ENCODE assay signal across 8 mouse cellular contexts in genomic region chr11:59483212-59483611, GRCm38 (mm10). TPM values are rescaled to one million over a fixed set of nuclear protein-coding genes. Genes with fewer than 3 reads are reported as not detected.
DNase-seq lines count a peak whose midpoint lies in the region; ATAC-seq and TF ChIP-seq lines count a peak whose summit lies in the region.

No protein-coding gene starts in this region.

- H3K27me3 ChIP-seq in heart, adult 2 months (ENCODE audit: control insufficient read depth, insufficient read depth, low read length) = no peaks in the 10 kb centered on the region
- no peaks in the 10 kb centered on the region for H3K27me3 ChIP-seq in heart, embryonic 12.5 days (replicated peaks)
- no peaks in the 10 kb centered on the region for H3K27me3 ChIP-seq in kidney, postnatal 0 days (ENCODE audit: insufficient read depth, low read length)

- no peak overlapping the region for H3K4me3 ChIP-seq in heart, adult 2 months
- H3K4me3 ChIP-seq in heart, embryonic 12.5 days = no peak overlapping the region
- H3K4me3 ChIP-seq in kidney, postnatal 0 days (replicated peaks; ENCODE audit: low read depth, low read length) = no peak overlapping the region

- TF ChIP-seq CTCF in heart, adult 2 months (IDR thresholded peaks at IDR 0.05) = peak; percentile 78
- TF ChIP-seq CTCF in kidney, postnatal 0 days (IDR thresholded peaks at IDR 0.05; ENCODE audit: low read depth) = peak; percentile 79

- H3K4me2 ChIP-seq in heart, embryonic 12.5 days = no peak overlapping the region
- no peak overlapping the region for H3K4me2 ChIP-seq in kidney, postnatal 0 days (ENCODE audit: low read length)

- no peak overlapping the region for H3K27ac ChIP-seq in heart, adult 2 months
- no peak overlapping the region for H3K27ac ChIP-seq in heart, embryonic 12.5 days (ENCODE audit: poor library complexity, severe bottlenecking)
- no peak overlapping the region for H3K27ac ChIP-seq in kidney, postnatal 0 days

- no peaks in the 10 kb centered on the region for H3K36me3 ChIP-seq in heart, adult 2 months (ENCODE audit: control insufficient read depth, insufficient read depth, low read length)
- peaks cover 32% of the 10 kb centered on the region for H3K36me3 ChIP-seq in heart, embryonic 12.5 days
- H3K36me3 ChIP-seq in kidney, postnatal 0 days (ENCODE audit: insufficient read depth, low read length) = peaks cover 23% of the 10 kb centered on the region

- H3K4me1 ChIP-seq in heart, adult 2 months (ENCODE audit: control insufficient read depth, insufficient read depth, low read length) = no peaks in the 10 kb centered on the region
- H3K4me1 ChIP-seq in heart, embryonic 12.5 days (replicated peaks) = no peaks in the 10 kb centered on the region
- no peaks in the 10 kb centered on the region for H3K4me1 ChIP-seq in kidney, postnatal 0 days (replicated peaks; ENCODE audit: insufficient read depth, low read length)

- peak in 1 of 2 experiments; percentile 36 for DNase-seq in heart, adult 2 months
- peak; percentile 66 for DNase-seq in testis, postnatal 10 days (ENCODE audit: low spot score)
- DNase-seq in testis, postnatal 14 days (ENCODE audit: low spot score) = no peak
- peak; percentile 52 for DNase-seq in c-Kit-positive CD71-positive TER-119-positive erythroid progenitor cells, embryonic 14.5 days (ENCODE audit: low spot score)
- DNase-seq in kidney, postnatal 0 days (ENCODE audit: low spot score) = peak; percentile 90
- no peak for DNase-seq in gastrocnemius, postnatal 25 days

- no peaks in the 10 kb centered on the region for H3K79me2 ChIP-seq in heart, adult 2 months (replicated peaks; ENCODE audit: control insufficient read depth, insufficient read depth, low read length)

- 4% methylated on average over 2 of the region's 2 CpGs for WGBS in heart, adult 2 months
- WGBS in heart, embryonic 12.5 days = 7% methylated on average over 2 of the region's 2 CpGs
- 3% methylated on average over 2 of the region's 2 CpGs for WGBS in kidney, postnatal 0 days

- intact Hi-C loops in heart, adult 2 months (cut with DNase I) = loop anchor here (1.0 to 5.0 kb wide), 3 partner anchors 175 to 246 kb away; no protein-coding TSS in a partner anchor

- no peak for TF ChIP-seq POLR2A in heart, adult 2 months (IDR thresholded peaks at IDR 0.05; ENCODE audit: insufficient read depth, low read depth, low read length)

- H3K9me3 ChIP-seq in heart, embryonic 12.5 days (replicated peaks) = no peaks in the 10 kb centered on the region
- H3K9me3 ChIP-seq in kidney, postnatal 0 days (replicated peaks; ENCODE audit: low read length) = no peaks in the 10 kb centered on the region

- no peak for TF ChIP-seq EP300 in heart, adult 2 months (IDR thresholded peaks at IDR 0.05; ENCODE audit: insufficient read depth, low read depth, low read length)

- no peak for ATAC-seq in heart, embryonic 12.5 days (ENCODE audit: insufficient number of reproducible peaks, low FRiP score)
- ATAC-seq in kidney, postnatal 0 days (replicated peaks; ENCODE audit: low FRiP score, low read depth) = no peak
- 0 out of 2 replicates have a peak, but pooled peaks have one; percentile 40 for ATAC-seq in megakaryocyte, adult 5-6 weeks (ENCODE audit: poor library complexity, severe bottlenecking)

- H3K9ac ChIP-seq in heart, adult 2 months (ENCODE audit: low read depth, low read length) = no peak overlapping the region
- no peak overlapping the region for H3K9ac ChIP-seq in heart, embryonic 12.5 days
- H3K9ac ChIP-seq in kidney, postnatal 0 days (ENCODE audit: low read depth, low read length) = no peak overlapping the region

RNA-seq across cellular contexts. Expression of gene Zfp867, which starts 10.9 kb away (rescaled TPM):
- 1 to 10 TPM; 3.0 to 4.7 TPM for total RNA-seq in heart, adult 2 months (2021)
- polyA plus RNA-seq in heart, adult 2 months (2012; rRNA removed) = 1.00 and 2.1 TPM in 2 replicates
- polyA plus RNA-seq in heart, embryonic 12.5 days (2016; fragmentation: Nextera tagmentation; extraction: Ambion mirVana) = 5.2 and 6.2 TPM in 2 replicates
- 7.5 and 7.6 TPM in 2 replicates for polyA plus RNA-seq in kidney, postnatal 0 days (2015; fragmentation: Nextera tagmentation; extraction: Ambion mirVana)
- total RNA-seq in megakaryocyte, adult 5-6 weeks (2015) = 0.40 and 1.2 TPM in 2 replicates
- 0.59 and 0.77 TPM in 2 replicates for total RNA-seq in megakaryocyte, adult 5-6 weeks (2017)
- total RNA-seq in gastrocnemius, postnatal 25 days (2021) = 1 to 10 TPM; 2.3 to 2.6 TPM

RNA-seq across cellular contexts. Expression of gene Snap47, which starts 32.2 kb away (rescaled TPM):
- total RNA-seq in heart, adult 2 months (2021) = 10 to 100 TPM; 37.7 to 42.2 TPM
- polyA plus RNA-seq in heart, adult 2 months (2012; rRNA removed) = 49.4 and 85.7 TPM in 2 replicates
- polyA plus RNA-seq in heart, embryonic 12.5 days (2016; fragmentation: Nextera tagmentation; extraction: Ambion mirVana) = 107 and 108 TPM in 2 replicates
- 90.6 and 98.3 TPM in 2 replicates for polyA plus RNA-seq in kidney, postnatal 0 days (2015; fragmentation: Nextera tagmentation; extraction: Ambion mirVana)
- total RNA-seq in megakaryocyte, adult 5-6 weeks (2015) = 2.9 and 3.3 TPM in 2 replicates
- total RNA-seq in megakaryocyte, adult 5-6 weeks (2017) = 4.9 and 8.1 TPM in 2 replicates
- total RNA-seq in gastrocnemius, postnatal 25 days (2021) = 10 to 100 TPM; 18.2 to 23.6 TPM

RNA-seq across cellular contexts. Expression of gene Jmjd4, which starts 33.4 kb away (rescaled TPM):
- total RNA-seq in heart, adult 2 months (2021) = 10 to 100 TPM; 11.8 to 12.9 TPM
- 6.6 and 11.2 TPM in 2 replicates for polyA plus RNA-seq in heart, adult 2 months (2012; rRNA removed)
- polyA plus RNA-seq in heart, embryonic 12.5 days (2016; fragmentation: Nextera tagmentation; extraction: Ambion mirVana) = 11.7 and 13.1 TPM in 2 replicates
- 9.2 and 9.4 TPM in 2 replicates for polyA plus RNA-seq in kidney, postnatal 0 days (2015; fragmentation: Nextera tagmentation; extraction: Ambion mirVana)
- 1.9 and 2.3 TPM in 2 replicates for total RNA-seq in megakaryocyte, adult 5-6 weeks (2015)
- total RNA-seq in megakaryocyte, adult 5-6 weeks (2017) = 1.8 and 2.0 TPM in 2 replicates
- 1 to 10 TPM; 8.5 to 8.8 TPM for total RNA-seq in gastrocnemius, postnatal 25 days (2021)

RNA-seq across cellular contexts. Expression of gene Zkscan17, which starts 43.3 kb away (rescaled TPM):
- total RNA-seq in heart, adult 2 months (2021) = 10 to 100 TPM; 11.7 to 14.8 TPM
- 7.8 and 10.0 TPM in 2 replicates for polyA plus RNA-seq in heart, adult 2 months (2012; rRNA removed)
- polyA plus RNA-seq in heart, embryonic 12.5 days (2016; fragmentation: Nextera tagmentation; extraction: Ambion mirVana) = 18.1 and 18.4 TPM in 2 replicates
- 19.9 and 20.1 TPM in 2 replicates for polyA plus RNA-seq in kidney, postnatal 0 days (2015; fragmentation: Nextera tagmentation; extraction: Ambion mirVana)
- total RNA-seq in megakaryocyte, adult 5-6 weeks (2015) = 9.0 and 9.4 TPM in 2 replicates
- total RNA-seq in megakaryocyte, adult 5-6 weeks (2017) = 7.4 and 13.4 TPM in 2 replicates
- total RNA-seq in gastrocnemius, postnatal 25 days (2021) = 10 to 100 TPM; 12.9 to 15.8 TPM

RNA-seq across cellular contexts. Expression of gene Nlrp3, which starts 58.2 kb away (rescaled TPM):
- under 1 TPM; 0.45 to 0.55 TPM for total RNA-seq in heart, adult 2 months (2021)
- 0.33 and 0.38 TPM in 2 replicates for polyA plus RNA-seq in heart, adult 2 months (2012; rRNA removed)
- polyA plus RNA-seq in heart, embryonic 12.5 days (2016; fragmentation: Nextera tagmentation; extraction: Ambion mirVana) = 0.08 and 0.09 TPM in 2 replicates
- 0.09 and 0.10 TPM in 2 replicates for polyA plus RNA-seq in kidney, postnatal 0 days (2015; fragmentation: Nextera tagmentation; extraction: Ambion mirVana)
- 23.8 and 32.5 TPM in 2 replicates for total RNA-seq in megakaryocyte, adult 5-6 weeks (2015)
- total RNA-seq in megakaryocyte, adult 5-6 weeks (2017) = 41.2 and 43.0 TPM in 2 replicates
- total RNA-seq in gastrocnemius, postnatal 25 days (2021) = under 1 TPM; 0.32 to 0.33 TPM

Comparison
In these comparisons a context has a peak if more than half of its experiments do, and no peak if none do; other contexts are left out.
1. DNase-seq: peak in testis, postnatal 10 days (single experiment), c-Kit-positive CD71-positive TER-119-positive erythroid progenitor cells, embryonic 14.5 days (single experiment) and kidney, postnatal 0 days (single experiment); none in testis, postnatal 14 days (single experiment) and gastrocnemius, postnatal 25 days (single experiment).